Mouse (Mus musculus) neural tube, embryonic 14.5 days (tissue): ENCODE results near the gene Slc8a3. TPM values are rescaled to one million over a fixed set of nuclear protein-coding genes. Genes with fewer than 3 reads are reported as not detected.
A peak's percentile ranks its signal among the peaks of the same experiment; 100 is the strongest.

ENCODE experiments used
- ATAC-seq: fragments of 200-750 bp; cut with Nextera tagmentation; 2 replicates; pipeline ENCODE4 v1.8.0; 2017; ENCODE audit warnings: low read depth, mild to moderate bottlenecking, moderate TSS enrichment, moderate library complexity
- H3K27ac ChIP-seq: fragments of 300-500 bp; sonication (generic); 2 replicates; pipeline ENCODE4 v1.5.1; 2014; ENCODE audit warnings: low read depth, mild to moderate bottlenecking, control low read depth, low read length, moderate library complexity, mixed read lengths
- H3K27me3 ChIP-seq: fragments of 300-500 bp; sonication (generic); 2 replicates; pipeline ENCODE4 v1.6.1; 2014; ENCODE audit warnings: low read length; ENCODE audit not compliant: control insufficient read depth, insufficient read depth
- H3K36me3 ChIP-seq: fragments of 300-500 bp; sonication (generic); 2 replicates; pipeline ENCODE4 v1.6.1; 2014; ENCODE audit warnings: low read length, mixed read lengths; ENCODE audit not compliant: control insufficient read depth, insufficient read depth
- H3K4me1 ChIP-seq: fragments of 300-500 bp; sonication (generic); 2 replicates; pipeline ENCODE4 v1.6.1; 2014; ENCODE audit warnings: low read length; ENCODE audit not compliant: control insufficient read depth, insufficient read depth
- H3K4me2 ChIP-seq: fragments of 300-500 bp; sonication (generic); 2 replicates; pipeline ENCODE4 v1.6.1; 2014; ENCODE audit warnings: mild to moderate bottlenecking, low read depth, low read length, control low read depth
- H3K4me3 ChIP-seq: fragments of 300-500 bp; sonication (generic); 2 replicates; pipeline ENCODE4 v1.5.1; 2014; ENCODE audit warnings: low read depth, low read length, control low read depth, mixed read lengths
- H3K9ac ChIP-seq: fragments of 300-500 bp; sonication (generic); replicated peaks from 2 replicates; pipeline ENCODE4 v1.6.1; 2014; ENCODE audit warnings: low read depth, mild to moderate bottlenecking, control low read depth, low read length, mixed read lengths
- H3K9me3 ChIP-seq: fragments of 300-500 bp; sonication (generic); 2 replicates; pipeline ENCODE4 v1.6.1; 2016; ENCODE audit warnings: low read length; ENCODE audit not compliant: control insufficient read depth
- WGBS: fragments of 180-500 bp; shearing (Covaris S2); extraction: QIAGEN DNeasy Blood & Tissue Kit; methylation state at CpG from one replicate; pipeline ENCODE4 v1.1.7; 2014; 5-methylcytosine and 5-hydroxymethylcytosine counted together
- polyA plus RNA-seq: library from polyadenylated mRNA; unstranded; fragments of >200 nt; fragmentation: Nextera tagmentation; extraction: Ambion mirVana; gene quantifications from 2 replicates; pipeline ENCODE4 v1.2.1, GENCODE M21; 2014

Gene Slc8a3
- polyA plus RNA-seq, 1 experiment from 2014 or later, result 12.7 TPM

DNA sequence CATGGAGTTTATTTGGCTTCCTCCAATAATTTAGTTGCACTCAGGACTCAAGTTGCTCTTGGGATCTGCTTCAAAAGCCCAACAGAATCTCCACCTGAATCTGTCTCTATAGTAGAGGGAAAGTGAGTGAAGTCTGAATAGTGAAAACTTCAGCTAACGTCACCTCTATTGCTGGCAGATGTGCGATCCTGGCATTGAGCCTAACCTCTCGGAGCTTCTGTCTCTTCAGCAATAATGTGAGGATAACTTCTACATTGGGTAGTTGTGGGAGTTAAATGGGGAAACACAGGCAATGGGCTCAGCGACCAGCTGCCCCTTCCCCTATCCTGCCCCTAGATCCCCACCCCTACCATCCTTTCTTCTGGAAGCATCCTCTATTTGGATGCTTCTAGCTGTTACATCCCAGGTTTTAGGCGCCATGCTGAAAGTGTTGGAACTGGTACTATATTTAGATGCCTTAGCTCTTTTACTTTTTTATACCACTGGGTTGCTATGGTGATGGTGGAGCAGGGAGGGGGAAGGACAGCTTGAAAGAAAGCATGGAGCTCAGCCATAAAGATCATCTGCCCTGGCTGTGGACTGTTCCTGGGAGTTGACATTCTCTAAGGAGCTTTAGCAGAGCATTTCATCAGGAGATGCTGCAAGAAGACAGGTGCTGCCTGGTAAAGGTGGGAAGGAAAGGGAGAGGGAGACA, 105.1 kb downstream of the Slc8a3 start:
- WGBS, result 51% methylated on average over 5 of the region's 5 CpGs
- no peaks in the 10 kb centered on the region for H3K36me3 ChIP-seq
- H3K4me3 ChIP-seq, result no peak overlapping the region
- H3K9ac ChIP-seq, result no peak overlapping the region
- H3K4me2 ChIP-seq, result no peak overlapping the region
- no peak overlapping the region for H3K27ac ChIP-seq
- H3K27me3 ChIP-seq, result no peaks in the 10 kb centered on the region
- peaks cover 20% of the 10 kb centered on the region for H3K4me1 ChIP-seq
- H3K9me3 ChIP-seq, result no peaks in the 10 kb centered on the region
- ATAC-seq, result peak; percentile 51; the same call in 1 of the 2 replicates

DNA sequence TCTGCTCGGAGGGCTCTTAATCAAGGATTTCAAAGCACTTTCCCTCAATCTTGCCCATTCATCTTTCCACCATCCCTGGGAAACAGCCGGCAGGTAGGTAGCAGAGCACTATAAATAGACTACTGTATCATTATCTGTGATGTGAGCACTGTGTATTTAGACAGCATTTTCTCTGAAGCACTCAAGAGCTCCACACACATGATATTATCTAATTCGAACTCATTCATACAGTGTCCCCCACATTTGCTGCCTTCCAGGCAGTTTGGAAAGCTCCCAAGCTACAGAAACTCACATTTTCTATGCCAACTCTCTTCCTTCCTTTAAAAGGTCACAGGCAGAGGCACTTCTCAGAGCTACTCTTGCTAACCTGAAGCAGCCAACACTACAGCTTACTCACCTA, 106.4 kb downstream of the Slc8a3 start:
- 52% methylated on average over 3 of the region's 3 CpGs for WGBS
- H3K27ac ChIP-seq, result peak overlapping the region; percentile 57; the same call in 1 of the 2 replicates
- no peaks in the 10 kb centered on the region for H3K27me3 ChIP-seq
- H3K4me2 ChIP-seq, result no peak overlapping the region
- ATAC-seq, result no peak
- no peak overlapping the region for H3K4me3 ChIP-seq
- H3K4me1 ChIP-seq, result peaks cover 20% of the 10 kb centered on the region
- H3K36me3 ChIP-seq, result no peaks in the 10 kb centered on the region
- no peak overlapping the region for H3K9ac ChIP-seq
- no peaks in the 10 kb centered on the region for H3K9me3 ChIP-seq

DNA sequence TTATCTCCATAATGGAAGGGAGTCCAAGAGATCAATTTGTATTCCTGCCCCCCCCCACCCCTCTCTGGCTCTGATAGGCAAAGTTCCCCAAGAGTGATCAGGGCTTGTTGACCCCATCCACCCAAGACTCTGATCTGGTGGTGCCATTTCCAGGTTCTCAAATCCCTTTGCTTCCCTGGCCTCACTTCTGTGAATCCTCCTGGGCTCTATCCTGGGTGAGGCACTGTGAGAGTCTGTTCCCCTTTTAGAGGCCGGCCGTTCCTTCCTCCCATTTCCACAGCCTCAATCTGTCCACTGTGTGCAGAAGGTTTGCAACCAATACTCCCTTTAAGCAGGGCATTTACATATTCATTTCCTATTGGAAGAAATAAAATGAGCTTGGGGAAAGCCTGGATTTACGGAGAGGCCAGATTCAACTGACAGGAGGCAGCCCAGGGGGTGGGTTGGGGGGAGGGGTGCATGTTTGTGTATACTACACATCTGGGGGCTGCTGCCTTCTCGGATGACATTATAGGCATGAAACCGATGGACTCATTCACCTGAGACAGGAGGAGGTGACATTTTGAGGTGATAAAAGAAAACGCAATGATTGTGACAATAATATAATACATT, 106.9 kb downstream of the Slc8a3 start:
- Histone ChIP-seq H3K9ac (no peak overlapping the region), H3K36me3 (no peaks in the 10 kb centered on the region), H3K4me3 (no peak overlapping the region), H3K9me3 (no peaks in the 10 kb centered on the region), H3K27ac (peak overlapping the region; percentile 57; the same call in 1 of the 2 replicates), H3K4me2 (no peak overlapping the region), H3K27me3 (no peaks in the 10 kb centered on the region), H3K4me1 (peaks cover 20% of the 10 kb centered on the region)
- WGBS, result 26% methylated on average over 6 of the region's 6 CpGs
- 0 out of 2 replicates have a peak, but pooled peaks have one; percentile 21 for ATAC-seq

DNA sequence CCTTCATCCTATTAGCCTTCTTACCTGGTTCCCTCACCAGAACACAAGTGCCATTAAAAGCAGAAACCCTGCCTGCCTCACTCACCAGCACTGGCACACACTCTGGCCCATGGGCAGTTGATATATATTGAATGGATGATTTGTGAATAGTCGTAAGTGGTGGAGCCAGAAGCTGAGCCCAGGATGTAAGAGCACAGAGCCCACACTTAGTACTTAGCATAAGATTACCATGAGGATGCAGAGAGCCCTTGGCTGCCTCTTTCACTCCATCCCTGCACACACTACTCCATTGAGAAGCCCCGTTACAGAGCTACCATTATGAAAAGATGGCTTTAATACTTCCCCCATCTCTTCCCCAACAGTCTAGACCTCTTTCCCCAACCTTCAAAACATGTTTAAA, 108.1 kb downstream of the Slc8a3 start:
- WGBS, result 75% methylated on average over 2 of the region's 2 CpGs
- Histone ChIP-seq H3K9ac (no peak overlapping the region), H3K4me3 (no peak overlapping the region), H3K4me2 (no peak overlapping the region), H3K4me1 (peaks cover 20% of the 10 kb centered on the region), H3K36me3 (no peaks in the 10 kb centered on the region), H3K27ac (no peak overlapping the region), H3K9me3 (no peaks in the 10 kb centered on the region), H3K27me3 (no peaks in the 10 kb centered on the region)
- no peak for ATAC-seq

DNA sequence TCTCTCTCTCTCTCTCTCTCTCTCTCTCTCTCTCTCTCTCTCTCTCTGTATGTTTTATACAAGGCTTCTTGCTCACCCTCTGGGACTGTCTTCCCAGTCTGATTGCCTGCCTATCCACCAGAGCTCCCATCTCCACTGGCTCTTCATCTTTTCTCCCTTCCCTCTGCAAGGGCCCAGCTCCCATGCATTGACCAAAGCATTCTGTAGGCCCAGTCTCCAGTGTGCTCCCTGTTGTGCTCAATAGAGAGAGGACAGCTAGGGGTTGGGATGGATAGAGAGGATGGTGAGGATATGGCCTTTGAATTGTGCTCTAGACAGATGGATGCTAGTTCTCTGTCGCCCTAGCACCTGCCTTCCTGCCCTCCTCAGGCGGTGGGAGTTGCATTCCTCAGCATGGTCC, 109.7 kb downstream of the Slc8a3 start:
- Histone ChIP-seq H3K27me3 (no peaks in the 10 kb centered on the region), H3K9ac (no peak overlapping the region), H3K36me3 (no peaks in the 10 kb centered on the region), H3K27ac (no peak overlapping the region), H3K4me2 (no peak overlapping the region), H3K4me3 (no peak overlapping the region), H3K9me3 (no peaks in the 10 kb centered on the region), H3K4me1 (peaks cover 15% of the 10 kb centered on the region)
- no peak for ATAC-seq
- WGBS, result 75% methylated on average over 2 of the region's 2 CpGs

DNA sequence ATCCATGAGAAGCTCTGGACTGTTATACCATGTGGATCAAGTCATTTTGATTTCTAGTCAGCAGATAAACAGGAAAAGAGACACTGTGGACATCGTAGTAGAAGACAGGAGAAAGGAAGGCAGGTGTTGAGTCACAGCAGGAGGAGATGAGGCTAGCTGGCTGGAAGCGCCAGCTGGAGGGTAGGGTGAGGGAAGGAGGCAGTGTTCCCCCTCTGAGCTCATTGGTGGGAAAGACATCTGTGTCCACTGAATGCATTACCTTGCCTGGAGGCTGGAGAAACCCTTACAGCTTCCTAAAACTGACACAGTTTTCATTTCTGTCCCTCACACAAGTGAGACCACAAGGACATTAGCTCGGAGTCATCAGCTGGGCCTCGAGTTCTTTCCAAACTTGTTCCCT, 113.6 kb downstream of the Slc8a3 start:
- Histone ChIP-seq H3K4me3 (no peak overlapping the region), H3K36me3 (no peaks in the 10 kb centered on the region), H3K9ac (no peak overlapping the region), H3K9me3 (no peaks in the 10 kb centered on the region), H3K27ac (no peak overlapping the region), H3K4me1 (no peaks in the 10 kb centered on the region), H3K27me3 (no peaks in the 10 kb centered on the region), H3K4me2 (no peak overlapping the region)
- ATAC-seq, result no peak
- 74% methylated on average over 4 of the region's 4 CpGs for WGBS

DNA sequence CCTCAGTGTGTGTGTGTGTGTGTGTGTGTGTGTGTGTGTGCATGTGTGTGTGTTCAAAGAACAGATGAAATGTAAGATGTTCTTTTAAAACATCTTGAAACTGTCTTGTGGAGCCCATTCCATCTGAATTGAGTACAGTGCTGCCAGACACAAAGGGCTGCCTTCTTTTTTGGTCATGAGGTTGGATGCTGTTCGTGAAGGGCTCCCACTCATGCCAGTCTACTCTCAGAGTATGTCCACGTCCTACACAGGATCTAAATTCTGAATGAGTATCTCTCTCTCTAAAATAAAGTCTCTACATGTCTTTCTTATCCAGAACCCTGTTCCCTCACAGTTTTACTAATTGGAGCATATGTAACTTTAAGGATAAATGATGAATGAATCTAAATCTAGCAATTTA, 124.4 kb downstream of the Slc8a3 start:
- H3K36me3 ChIP-seq, result peaks cover 2% of the 10 kb centered on the region; the same call in 1 of the 2 replicates
- H3K4me2 ChIP-seq, result no peak overlapping the region
- H3K27me3 ChIP-seq, result no peaks in the 10 kb centered on the region
- no peak overlapping the region for H3K4me3 ChIP-seq
- WGBS, result 68% methylated on average over 2 of the region's 2 CpGs
- ATAC-seq, result no peak
- H3K9ac ChIP-seq, result no peak overlapping the region
- H3K27ac ChIP-seq, result no peak overlapping the region
- H3K4me1 ChIP-seq, result no peaks in the 10 kb centered on the region
- H3K9me3 ChIP-seq, result no peaks in the 10 kb centered on the region

DNA sequence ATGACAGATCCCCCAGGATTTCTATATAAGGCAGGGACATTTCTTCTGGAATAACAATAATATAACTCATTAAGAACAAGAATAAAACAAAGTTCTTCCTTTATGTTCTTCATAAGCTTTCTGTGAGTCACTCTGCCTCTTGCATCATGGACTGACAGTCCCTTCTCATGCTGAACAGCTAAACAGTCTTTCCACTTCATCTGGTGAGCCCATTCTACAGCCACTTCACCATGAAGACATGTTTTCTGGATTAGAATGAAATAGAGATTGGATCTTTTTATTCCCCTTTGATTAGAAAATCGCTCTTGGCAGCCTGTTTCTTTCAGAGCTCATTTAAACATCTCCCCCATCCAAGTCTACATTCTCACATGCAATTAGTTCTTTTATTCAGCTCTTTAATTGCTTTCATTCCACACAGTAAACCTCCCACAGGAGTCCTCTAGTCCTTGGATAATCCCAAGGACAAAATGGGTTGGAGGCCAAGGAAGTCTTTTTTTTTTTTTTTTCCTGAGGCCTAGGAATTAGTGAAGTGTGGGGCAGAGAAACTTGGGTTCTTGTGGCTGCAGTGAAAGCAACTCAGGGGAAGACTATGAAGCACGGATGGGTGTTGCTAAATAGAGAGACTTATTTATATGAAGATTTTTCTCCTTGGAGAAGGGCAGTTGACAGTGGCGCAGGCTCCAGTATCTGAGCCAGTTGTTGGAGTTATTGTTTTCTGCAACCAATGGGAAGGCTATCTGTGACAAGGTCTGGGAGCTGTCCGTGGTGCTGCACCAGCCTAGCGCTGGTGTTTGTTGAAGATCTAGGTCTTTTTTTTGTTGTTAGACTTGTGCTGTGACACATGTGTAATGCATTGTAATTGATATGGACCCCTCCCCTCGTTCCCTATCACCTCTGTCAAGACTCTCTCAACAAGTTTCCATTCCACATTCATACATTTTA, 127.1 kb downstream of the Slc8a3 start:
- ATAC-seq, result no peak
- no peaks in the 10 kb centered on the region for H3K4me1 ChIP-seq
- H3K9ac ChIP-seq, result no peak overlapping the region
- no peak overlapping the region for H3K4me2 ChIP-seq
- no peaks in the 10 kb centered on the region for H3K9me3 ChIP-seq
- H3K36me3 ChIP-seq, result peaks cover 3% of the 10 kb centered on the region; the same call in 1 of the 2 replicates
- H3K27me3 ChIP-seq, result no peaks in the 10 kb centered on the region
- no peak overlapping the region for H3K4me3 ChIP-seq
- WGBS, result 26% methylated on average over 6 of the region's 6 CpGs
- no peak overlapping the region for H3K27ac ChIP-seq
